Mouse (Mus musculus) heart, embryonic 12.5 days (tissue): ENCODE results near the gene A630001G21Rik. TPM values are rescaled to one million over a fixed set of nuclear protein-coding genes. Genes with fewer than 3 reads are reported as not detected.
A peak's percentile ranks its signal among the peaks of the same experiment; 100 is the strongest.

Experiments
- ATAC-seq: fragments of 200-750 bp; cut with Nextera tagmentation; 2 replicates; pipeline ENCODE4 v1.8.0; 2017; ENCODE audit warnings: moderate TSS enrichment, moderate library complexity; ENCODE audit not compliant: insufficient number of reproducible peaks, low FRiP score
- H3K27ac ChIP-seq: fragments of 300-500 bp; sonication (generic); 2 replicates; pipeline ENCODE4 v1.5.1; 2016; ENCODE audit warnings: mild to moderate bottlenecking, moderate library complexity; ENCODE audit not compliant: poor library complexity, severe bottlenecking
- H3K27me3 ChIP-seq: fragments of 300-500 bp; sonication (generic); replicated peaks from 2 replicates; pipeline ENCODE4 v1.6.1; 2016; ENCODE audit warnings: mild to moderate bottlenecking, moderate library complexity
- H3K36me3 ChIP-seq: fragments of 300-500 bp; sonication (generic); 2 replicates; pipeline ENCODE4 v1.6.1; 2016; ENCODE audit warnings: mild to moderate bottlenecking, moderate library complexity
- H3K4me1 ChIP-seq: fragments of 300-500 bp; sonication (generic); replicated peaks from 2 replicates; pipeline ENCODE4 v1.6.1; 2016; ENCODE audit warnings: mild to moderate bottlenecking
- H3K4me2 ChIP-seq: fragments of 300-500 bp; sonication (generic); 2 replicates; pipeline ENCODE4 v1.6.1; 2016; ENCODE audit warnings: mild to moderate bottlenecking, moderate library complexity
- H3K4me3 ChIP-seq: fragments of 300-500 bp; sonication (generic); 2 replicates; pipeline ENCODE4 v1.5.1; 2016; ENCODE audit warnings: mild to moderate bottlenecking
- H3K9ac ChIP-seq: fragments of 300-500 bp; sonication (generic); 2 replicates; pipeline ENCODE4 v1.6.1; 2016; ENCODE audit warnings: mild to moderate bottlenecking, moderate library complexity
- H3K9me3 ChIP-seq: fragments of 300-500 bp; sonication (generic); replicated peaks from 2 replicates; pipeline ENCODE4 v1.6.1; 2016; ENCODE audit warnings: mild to moderate bottlenecking, moderate library complexity
- WGBS: fragments of 180-500 bp; shearing (Covaris S2); methylation state at CpG from one replicate; pipeline ENCODE4 v1.1.7; 2016; 5-methylcytosine and 5-hydroxymethylcytosine counted together
- polyA plus RNA-seq: library from polyadenylated mRNA; unstranded; fragments of >200 nt; fragmentation: Nextera tagmentation; extraction: Ambion mirVana; gene quantifications from 2 replicates; pipeline ENCODE4 v1.2.1, GENCODE M21; 2016

A630001G21Rik gene
- polyA plus RNA-seq, 1 experiment from 2014 or later, result 1.3 TPM

GRCm38 (mm10) chr1:85799776-85800175, 21.3 kb upstream of the A630001G21Rik start:
- Histone ChIP-seq H3K27ac (no peak overlapping the region), H3K9ac (no peak overlapping the region), H3K4me3 (no peak overlapping the region), H3K4me1 (peaks cover 19% of the 10 kb centered on the region), H3K27me3 (no peaks in the 10 kb centered on the region), H3K9me3 (no peaks in the 10 kb centered on the region), H3K4me2 (no peak overlapping the region), H3K36me3 (peaks cover 3% of the 10 kb centered on the region)
- WGBS, result 71% methylated on average over 1 of the region's 1 CpGs
- no peak for ATAC-seq

GRCm38 (mm10) chr1:85795196-85795595, 16.8 kb upstream of the A630001G21Rik start:
- no peak overlapping the region for H3K27ac ChIP-seq
- no peaks in the 10 kb centered on the region for H3K27me3 ChIP-seq
- H3K9me3 ChIP-seq, result no peaks in the 10 kb centered on the region
- H3K4me2 ChIP-seq, result peak overlapping the region; percentile 48
- H3K4me3 ChIP-seq, result no peak overlapping the region
- H3K9ac ChIP-seq, result no peak overlapping the region
- H3K36me3 ChIP-seq, result peaks cover 3% of the 10 kb centered on the region
- no peak for ATAC-seq
- WGBS, result 42% methylated on average over 3 of the region's 3 CpGs
- H3K4me1 ChIP-seq, result peaks cover 15% of the 10 kb centered on the region

DNA sequence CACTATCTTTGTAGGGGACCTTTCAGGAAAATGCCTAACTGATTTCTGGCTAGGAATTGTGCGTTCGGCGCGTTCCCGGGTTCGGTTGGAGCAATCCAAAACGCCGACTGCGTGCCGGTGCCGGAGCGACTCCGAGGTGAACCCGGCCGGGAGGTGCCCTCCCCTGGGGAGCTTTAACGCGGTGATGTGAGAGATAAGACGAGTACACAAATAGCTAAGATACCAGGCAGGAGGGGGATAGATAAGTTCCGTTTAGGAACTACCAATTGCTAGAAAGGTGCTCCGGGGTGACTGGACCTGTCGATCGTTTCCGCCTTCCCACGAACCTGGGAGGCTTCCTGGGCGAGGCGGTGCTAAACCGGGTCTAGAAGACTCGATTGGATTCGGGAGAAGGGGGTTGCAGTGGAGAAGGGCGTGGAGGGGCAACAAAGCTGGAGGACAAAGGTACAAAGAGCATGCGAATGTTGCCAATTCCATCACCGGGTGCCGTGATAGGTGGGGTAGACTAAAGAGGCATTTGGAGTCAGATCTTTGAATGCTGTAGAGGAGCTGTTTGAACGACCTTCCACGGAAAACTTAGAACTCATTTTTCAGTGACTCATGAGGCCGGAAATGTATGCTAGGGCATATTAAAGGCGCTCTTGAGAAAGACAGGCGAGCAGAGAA, 15.8 kb upstream of the A630001G21Rik start:
- Histone ChIP-seq H3K27ac (peak overlapping the region; percentile 93), H3K27me3 (no peaks in the 10 kb centered on the region), H3K4me2 (peak overlapping the region; percentile 76), H3K4me3 (peak overlapping the region; percentile 98), H3K9ac (peak overlapping the region; percentile 98), H3K36me3 (peaks cover 3% of the 10 kb centered on the region), H3K9me3 (no peaks in the 10 kb centered on the region), H3K4me1 (peaks cover 12% of the 10 kb centered on the region)
- ATAC-seq, result peak; percentile 45
- under 1% methylated on average over 38 of the region's 38 CpGs for WGBS

DNA sequence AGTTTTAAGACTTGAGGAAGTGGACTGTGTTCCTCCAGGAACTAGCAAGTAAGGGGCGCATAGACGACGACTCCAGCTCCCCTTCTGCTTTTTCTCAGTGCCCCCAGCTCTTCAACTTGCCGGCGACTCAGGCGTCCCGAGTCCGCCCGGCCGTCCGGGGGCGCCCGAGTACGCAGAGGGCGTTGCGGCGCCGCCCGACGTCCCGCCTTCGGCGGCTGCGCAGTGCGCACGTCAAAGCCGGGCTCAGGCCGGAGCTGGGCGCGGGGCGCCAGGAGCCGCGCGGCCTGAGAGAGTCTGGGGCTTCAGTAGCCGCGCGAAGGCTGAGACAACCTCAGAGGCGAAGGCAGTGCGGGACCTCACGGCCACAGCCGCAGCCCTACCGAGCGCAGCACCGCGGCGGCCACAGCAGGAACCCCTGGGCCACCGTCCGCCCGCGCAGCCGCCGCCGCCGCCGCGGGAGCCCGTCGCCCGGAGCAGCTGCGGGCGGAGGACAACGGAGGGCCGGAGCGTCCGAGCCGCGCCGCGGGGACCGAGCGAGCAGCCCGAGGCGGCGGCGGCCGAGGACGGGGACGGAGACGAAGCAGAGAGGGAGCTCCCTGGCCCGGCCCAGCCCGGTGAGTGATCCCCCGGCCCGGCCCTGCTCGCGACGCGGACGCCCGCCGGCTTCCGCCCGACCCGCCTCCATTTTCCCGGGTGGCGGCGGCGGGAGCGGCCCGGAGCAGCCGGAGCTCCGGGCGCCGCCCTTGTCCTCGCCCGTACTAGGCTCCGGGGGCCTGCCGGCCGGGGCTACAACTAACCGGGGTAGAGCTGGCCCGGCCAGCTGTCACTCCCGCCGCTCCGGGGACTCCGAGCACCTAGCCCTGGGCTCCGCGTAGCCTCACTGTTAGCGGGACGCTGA, 15.0 kb upstream of the A630001G21Rik start, which contains the start of gene Cab39:
TSS of gene Cab39 (plus strand) at position 234 of the 898 bp plus-strand sequence.
- no peaks in the 10 kb centered on the region for H3K9me3 ChIP-seq
- WGBS, result under 1% methylated on average over 118 of the region's 118 CpGs
- H3K27me3 ChIP-seq, result no peaks in the 10 kb centered on the region
- H3K9ac ChIP-seq, result peak within 1 kb of the TSS; percentile 98
- ATAC-seq, result peak; percentile 92
- peak within 1 kb of the TSS; percentile 76 for H3K4me2 ChIP-seq
- peak within 1 kb of the TSS; percentile 93 for H3K27ac ChIP-seq
- peaks cover 10% of the 10 kb centered on the region for H3K4me1 ChIP-seq
- H3K4me3 ChIP-seq, result peak within 1 kb of the TSS; percentile 98
- peaks cover 3% of the 10 kb centered on the region for H3K36me3 ChIP-seq

- no peaks in the 10 kb centered on the region for H3K27me3 ChIP-seq
- H3K4me1 ChIP-seq, result peaks cover 7% of the 10 kb centered on the region
- 86% methylated on average over 3 of the region's 3 CpGs for WGBS
- H3K4me3 ChIP-seq, result no peak overlapping the region
- no peak overlapping the region for H3K4me2 ChIP-seq
- no peak for ATAC-seq
- peaks cover 3% of the 10 kb centered on the region for H3K36me3 ChIP-seq
- no peak overlapping the region for H3K27ac ChIP-seq
- no peaks in the 10 kb centered on the region for H3K9me3 ChIP-seq
- H3K9ac ChIP-seq, result no peak overlapping the region
Observed at GRCm38 (mm10) chr1:85791476-85791875, 13.0 kb upstream of the A630001G21Rik start.

DNA sequence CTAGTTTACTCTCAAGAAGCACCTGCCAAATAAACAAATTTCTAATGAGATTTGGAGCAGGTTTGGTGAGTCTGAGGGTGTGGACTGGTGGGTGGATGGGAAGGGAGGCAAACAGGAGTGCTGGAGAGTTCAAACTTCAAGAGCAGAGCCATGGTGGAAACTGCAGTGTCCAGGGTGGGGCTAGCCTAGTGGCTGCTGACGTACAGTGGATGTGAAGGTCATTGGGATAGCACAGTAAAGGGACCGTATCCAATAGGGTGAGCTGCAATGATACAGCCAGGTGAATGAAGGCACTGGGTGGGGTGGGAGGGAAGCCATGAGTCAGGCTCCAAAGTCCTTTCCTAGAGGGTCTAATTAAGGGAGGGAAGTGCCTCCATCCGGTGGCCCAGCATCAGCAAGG, 12.1 kb upstream of the A630001G21Rik start:
- no peaks in the 10 kb centered on the region for H3K9me3 ChIP-seq
- no peak overlapping the region for H3K9ac ChIP-seq
- peaks cover 7% of the 10 kb centered on the region for H3K4me1 ChIP-seq
- 80% methylated on average over 3 of the region's 3 CpGs for WGBS
- no peak overlapping the region for H3K27ac ChIP-seq
- no peak overlapping the region for H3K4me3 ChIP-seq
- no peaks in the 10 kb centered on the region for H3K36me3 ChIP-seq
- ATAC-seq, result no peak
- no peaks in the 10 kb centered on the region for H3K27me3 ChIP-seq
- no peak overlapping the region for H3K4me2 ChIP-seq

DNA sequence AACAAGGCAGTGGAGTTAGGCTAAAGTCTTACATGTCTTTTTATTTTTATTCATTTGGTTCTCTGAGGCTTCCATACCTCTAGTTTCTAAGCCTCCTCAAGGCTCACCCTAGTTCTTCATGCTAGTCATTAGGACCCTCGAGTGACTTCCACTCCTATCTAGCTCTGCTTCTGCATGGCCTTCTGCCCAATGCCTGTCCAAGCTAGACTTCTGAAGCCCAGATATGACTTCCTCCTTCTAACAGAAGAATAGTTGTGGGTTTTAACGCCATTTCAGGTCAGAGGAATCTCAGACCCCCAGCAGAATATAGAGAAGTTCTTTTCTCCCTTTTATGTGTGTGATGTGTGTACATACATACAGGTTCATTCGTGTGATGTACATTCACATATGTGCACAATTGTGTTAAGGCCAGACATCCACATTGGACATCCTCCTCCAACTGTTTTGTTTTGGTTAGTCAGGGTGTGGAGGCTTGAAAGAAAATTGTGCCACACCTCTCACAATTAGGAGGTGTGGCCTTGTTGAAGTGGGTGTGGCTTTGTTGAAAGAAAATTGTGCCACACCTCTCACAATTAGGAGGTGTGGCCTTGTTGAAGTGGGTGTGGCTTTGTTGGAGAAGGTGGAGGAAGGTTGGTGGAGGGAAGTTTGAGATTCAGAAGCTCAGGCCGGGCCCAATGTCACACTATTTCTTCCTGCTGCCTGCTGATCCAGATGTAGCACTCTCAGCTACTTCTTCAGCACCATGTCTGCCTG, 1.2 kb upstream of the A630001G21Rik start:
- 65% methylated on average over 4 of the region's 4 CpGs for WGBS
- Histone ChIP-seq H3K4me3 (no peak overlapping the region), H3K27me3 (no peaks in the 10 kb centered on the region), H3K9ac (no peak overlapping the region), H3K4me1 (0 out of 2 replicates have a peak, but pooled peaks cover 2% of the 10 kb centered on the region), H3K36me3 (no peaks in the 10 kb centered on the region), H3K27ac (no peak overlapping the region), H3K9me3 (no peaks in the 10 kb centered on the region), H3K4me2 (no peak overlapping the region)
- no peak for ATAC-seq

DNA sequence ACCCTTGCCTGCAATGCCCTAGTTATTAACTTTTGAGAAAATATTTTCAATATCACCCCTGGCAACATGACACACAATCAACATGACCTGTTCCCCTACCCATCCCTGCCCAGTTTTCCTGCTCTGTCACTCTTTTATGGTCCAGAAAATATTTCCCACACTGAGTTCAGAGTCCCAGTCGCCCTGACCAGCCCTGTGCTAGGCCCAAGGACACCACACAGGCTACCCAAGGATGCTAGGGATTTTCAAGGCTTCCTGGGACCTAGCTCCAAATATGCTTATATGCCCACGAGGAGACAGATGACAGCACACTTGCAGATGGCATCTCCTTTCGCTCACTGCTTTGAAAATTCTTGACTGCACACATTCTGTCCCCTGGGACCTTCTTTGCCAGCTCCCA, 569 bp upstream of the A630001G21Rik start:
- no peak overlapping the region for H3K4me3 ChIP-seq
- no peaks in the 10 kb centered on the region for H3K27me3 ChIP-seq
- H3K9me3 ChIP-seq, result no peaks in the 10 kb centered on the region
- no peak for ATAC-seq
- 59% methylated on average over 3 of the region's 3 CpGs for WGBS
- H3K9ac ChIP-seq, result no peak overlapping the region
- H3K27ac ChIP-seq, result no peak overlapping the region
- H3K36me3 ChIP-seq, result no peaks in the 10 kb centered on the region
- no peak overlapping the region for H3K4me2 ChIP-seq
- 0 out of 2 replicates have a peak, but pooled peaks cover 2% of the 10 kb centered on the region for H3K4me1 ChIP-seq

- H3K9me3 ChIP-seq, result no peaks in the 10 kb centered on the region
- no peaks in the 10 kb centered on the region for H3K36me3 ChIP-seq
- no peak overlapping the region for H3K4me3 ChIP-seq
- no peak for ATAC-seq
- 43% methylated on average over 10 of the region's 10 CpGs for WGBS
- H3K9ac ChIP-seq, result no peak overlapping the region
- H3K4me2 ChIP-seq, result peak overlapping the region; percentile 42
- H3K27ac ChIP-seq, result no peak overlapping the region
- H3K4me1 ChIP-seq, result 0 out of 2 replicates have a peak, but pooled peaks cover 2% of the 10 kb centered on the region
- H3K27me3 ChIP-seq, result no peaks in the 10 kb centered on the region
Observed at GRCm38 (mm10) chr1:85776154-85776553, 2.3 kb downstream of the A630001G21Rik start.

DNA sequence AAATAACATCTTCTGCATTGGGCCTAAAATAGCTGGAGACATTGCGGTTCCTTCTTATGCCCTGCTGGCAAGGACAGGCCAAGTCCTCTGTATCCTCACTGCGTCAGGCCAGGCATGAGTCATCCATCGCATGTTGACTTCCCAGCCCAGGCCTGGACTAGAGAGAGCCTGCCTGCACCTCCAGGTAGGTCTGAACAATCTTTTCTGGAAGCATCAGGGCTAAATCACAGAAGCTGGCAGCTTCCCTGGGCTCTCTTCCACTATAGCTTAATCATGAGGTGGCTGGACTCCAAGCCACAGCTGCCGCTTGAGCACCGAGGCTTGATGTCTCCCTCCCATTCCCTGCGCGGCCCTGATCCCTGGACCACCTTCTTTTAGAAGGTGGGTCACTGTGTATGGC, 3.3 kb downstream of the A630001G21Rik start:
- no peak overlapping the region for H3K9ac ChIP-seq
- 79% methylated on average over 7 of the region's 7 CpGs for WGBS
- no peak for ATAC-seq
- H3K4me3 ChIP-seq, result no peak overlapping the region
- no peaks in the 10 kb centered on the region for H3K9me3 ChIP-seq
- no peaks in the 10 kb centered on the region for H3K27me3 ChIP-seq
- no peaks in the 10 kb centered on the region for H3K36me3 ChIP-seq
- H3K4me1 ChIP-seq, result 0 out of 2 replicates have a peak, but pooled peaks cover 2% of the 10 kb centered on the region
- H3K4me2 ChIP-seq, result no peak overlapping the region
- no peak overlapping the region for H3K27ac ChIP-seq

GRCm38 (mm10) chr1:85771976-85772375, 6.5 kb downstream of the A630001G21Rik start:
- 64% methylated on average over 3 of the region's 3 CpGs for WGBS
- no peak for ATAC-seq

More at GRCm38 (mm10) chr1:85771976-85772375, 6.5 kb downstream of the A630001G21Rik start:
- Histone ChIP-seq H3K9ac (no peak overlapping the region), H3K27me3 (no peaks in the 10 kb centered on the region), H3K9me3 (no peaks in the 10 kb centered on the region), H3K4me2 (no peak overlapping the region), H3K27ac (no peak overlapping the region), H3K4me3 (no peak overlapping the region), H3K36me3 (no peaks in the 10 kb centered on the region), H3K4me1 (0 out of 2 replicates have a peak, but pooled peaks cover 2% of the 10 kb centered on the region)
